Mouse (Mus musculus) adrenal gland, postnatal 14 days (tissue): Measurements from ENCODE around the gene Fam43a. TPM values are rescaled to one million over a fixed set of nuclear protein-coding genes. Genes with fewer than 3 reads are reported as not detected.

Experiments used
- DNase-seq: peaks from one replicate; pipeline ENCODE4 v3.0.0; 2021; ENCODE audit warnings: mixed read lengths
- total RNA-seq: library from RNA; stranded (reverse); gene quantifications from 2 replicates; pipeline ENCODE4 v1.2.3, GENCODE M21; 2021

Gene Fam43a
- total RNA-seq, 1 experiment from 2014 or later, result 33.6 TPM

DNA sequence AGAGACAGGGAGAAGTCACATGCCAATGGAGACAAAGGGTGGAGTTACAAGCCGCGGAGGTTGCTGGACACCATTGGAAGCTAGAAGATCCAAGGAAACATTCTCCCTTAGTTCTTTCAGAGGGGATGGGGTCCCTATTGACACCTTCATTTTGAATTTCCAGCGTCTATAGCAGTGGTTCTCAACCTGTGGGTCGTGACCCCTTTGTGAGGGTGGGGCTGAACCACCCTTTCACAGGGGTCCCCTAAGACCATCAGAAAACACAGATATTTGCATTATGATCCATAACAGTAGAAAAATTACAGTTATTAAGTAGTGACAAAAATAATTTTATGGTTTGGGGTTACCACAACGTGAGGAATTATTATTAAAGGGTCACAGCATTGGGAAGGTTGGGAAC lies 30.0 kb downstream of the Fam43a start:
- no peak for DNase-seq

DNA sequence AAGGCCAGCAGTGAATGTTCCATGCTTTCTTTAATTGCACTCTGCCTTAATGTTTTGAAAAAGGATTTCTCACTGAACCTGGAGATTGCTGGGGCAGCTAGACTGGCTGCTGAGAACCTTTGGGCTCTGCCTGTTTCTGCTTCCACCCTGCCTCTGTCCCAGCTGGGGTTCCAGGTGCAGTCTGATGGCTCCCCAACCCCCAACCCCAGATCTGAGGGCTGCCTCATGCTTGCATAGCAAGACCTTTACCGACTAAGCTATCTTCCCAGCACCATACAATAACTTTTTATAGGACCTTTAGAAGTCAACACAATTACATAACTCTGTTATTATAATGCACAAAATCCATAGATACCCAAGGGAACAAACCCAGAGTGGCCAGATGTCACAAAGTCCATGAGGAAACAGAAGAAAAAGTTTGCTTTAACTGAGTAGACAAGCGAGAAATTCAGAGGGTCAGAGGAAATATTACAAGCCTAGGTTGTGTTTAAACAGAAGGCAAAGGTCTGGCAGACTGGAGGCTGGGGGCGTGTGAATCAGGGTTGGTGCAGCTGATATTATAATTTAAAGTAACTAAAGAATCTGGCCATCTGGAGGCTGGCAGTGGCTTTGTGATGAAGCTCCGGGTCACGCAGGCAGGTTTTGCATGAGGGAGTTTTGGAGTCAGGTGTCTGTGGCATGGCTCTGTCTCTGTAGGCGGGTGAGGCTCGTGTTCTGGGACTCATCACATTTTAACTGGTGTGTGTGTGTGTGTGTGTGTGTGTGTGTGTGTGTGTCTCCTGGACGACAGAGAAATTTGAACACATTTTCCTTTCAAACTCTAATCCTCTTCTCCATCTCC lies 34.6 kb downstream of the Fam43a start:
- no peak for DNase-seq

- DNase-seq, result no peak
Observed at GRCm38 (mm10) chr16:30638586-30638985, 39.1 kb downstream of the Fam43a start.

DNA sequence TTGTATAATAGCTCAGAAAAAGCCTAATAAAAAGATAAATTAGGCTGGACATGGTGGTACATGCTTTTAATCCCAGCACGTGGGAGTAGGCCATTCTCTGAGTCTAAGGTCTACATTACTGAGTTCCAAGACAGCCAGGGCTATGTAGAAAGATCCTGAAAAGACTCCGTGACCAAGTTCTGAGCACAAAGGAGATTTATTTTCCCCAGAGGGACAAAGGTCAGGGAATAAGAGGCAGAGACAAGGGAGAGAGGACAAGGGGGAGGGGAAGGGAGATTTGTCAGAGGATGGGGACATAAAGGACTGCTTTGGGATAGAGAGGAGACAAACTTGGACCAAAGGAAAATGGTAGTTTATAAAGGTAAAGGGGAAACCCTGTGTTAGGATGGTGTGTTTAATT lies 41.1 kb downstream of the Fam43a start:
- no peak for DNase-seq

DNA sequence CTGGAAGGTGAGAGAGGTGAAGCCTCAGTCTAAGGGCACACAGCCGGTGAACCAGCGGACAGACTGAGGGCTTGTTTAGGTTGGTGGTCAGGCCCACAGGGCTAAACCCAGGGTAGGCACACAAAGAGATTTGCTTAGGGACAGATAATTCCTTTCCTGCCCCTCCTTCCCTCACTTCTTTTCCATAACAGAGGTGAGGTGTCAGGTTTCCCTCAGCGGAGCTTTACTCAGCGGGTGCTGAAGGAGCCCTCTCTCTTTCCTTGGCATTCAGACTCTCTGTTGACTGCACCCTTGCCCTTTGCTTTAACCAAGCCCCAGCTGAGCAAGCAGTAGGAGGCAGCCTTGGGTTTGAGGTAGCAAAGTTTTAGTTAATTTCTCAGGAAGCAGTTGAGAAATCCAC lies 41.9 kb downstream of the Fam43a start:
- DNase-seq, result no peak

DNA sequence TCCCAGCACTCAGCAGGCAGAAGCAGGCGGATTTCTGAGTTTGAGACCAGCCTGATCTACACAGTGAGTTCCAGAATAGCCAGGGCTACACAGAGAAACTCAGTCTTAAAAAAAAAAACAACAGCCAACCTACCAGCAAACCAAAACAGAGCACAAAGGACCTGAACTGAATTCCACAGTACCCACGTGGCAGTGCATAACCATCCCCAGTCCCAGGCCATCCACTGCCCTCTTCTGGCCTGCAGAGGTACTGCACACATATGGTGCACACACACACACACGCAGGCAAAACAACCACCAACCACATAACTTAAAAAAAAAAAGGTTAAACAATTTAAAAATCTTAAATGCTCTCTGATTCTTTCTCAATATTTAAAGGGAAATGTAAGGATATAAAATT lies 42.7 kb downstream of the Fam43a start:
- no peak for DNase-seq

- DNase-seq, result no peak
Observed at GRCm38 (mm10) chr16:30644981-30645380, 45.5 kb downstream of the Fam43a start.

DNA sequence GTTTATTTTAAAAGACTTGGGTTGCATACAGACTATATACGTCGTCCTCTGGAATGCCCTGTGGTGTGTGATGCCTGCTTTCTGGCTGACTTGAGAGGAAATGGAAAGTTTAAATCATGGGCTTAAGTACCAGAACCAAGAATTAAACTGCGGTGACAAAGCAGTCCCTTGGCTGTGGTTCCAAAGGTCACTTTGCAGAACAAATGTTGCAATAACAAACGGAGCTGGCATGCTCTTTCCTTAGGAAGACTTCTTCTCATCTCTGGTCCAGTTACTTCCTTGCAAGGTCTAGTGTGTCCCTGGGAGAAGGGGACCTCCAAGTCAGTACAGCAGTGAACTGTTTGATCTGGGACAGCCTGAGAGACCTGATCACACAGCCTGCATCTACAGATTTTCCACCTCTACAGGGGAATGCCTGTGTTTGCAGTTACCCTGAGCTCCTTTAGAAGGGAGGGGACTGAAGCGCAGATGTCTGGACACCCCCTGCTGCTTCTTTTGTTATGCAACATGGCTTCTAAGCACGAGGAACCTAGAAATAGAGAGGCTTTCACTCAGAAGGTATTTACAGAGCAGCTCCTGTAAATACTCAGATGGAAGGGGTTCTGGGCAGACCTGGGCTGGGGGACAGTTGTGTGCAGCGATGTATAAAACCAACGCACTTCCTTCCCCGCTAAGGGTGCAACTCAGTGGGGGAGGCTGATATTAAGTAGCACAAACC lies 46.5 kb downstream of the Fam43a start:
- peak; percentile 35 for DNase-seq

- no peak for DNase-seq
Observed at GRCm38 (mm10) chr16:30646856-30647255, 47.3 kb downstream of the Fam43a start.

DNA sequence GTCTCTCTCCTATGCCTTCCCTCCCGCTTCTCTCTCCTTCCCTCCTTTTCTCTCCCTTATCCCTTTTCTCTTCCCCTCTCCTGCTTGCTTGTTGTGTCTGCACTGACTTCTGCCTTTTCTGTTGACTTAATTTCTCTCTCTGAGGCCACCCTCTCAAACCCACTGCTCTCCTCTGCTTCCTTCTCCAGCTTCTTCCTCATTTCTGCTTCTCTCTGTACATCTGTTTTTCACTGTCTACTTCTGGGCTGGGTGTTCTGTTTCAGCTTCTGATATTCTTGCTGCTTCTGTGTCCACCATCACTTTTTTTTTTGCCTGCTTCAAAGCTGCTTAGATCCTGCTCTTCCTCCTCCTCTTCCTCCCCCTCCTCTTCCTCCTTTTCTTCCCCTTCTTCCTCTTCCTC lies 51.8 kb downstream of the Fam43a start:
- no peak for DNase-seq

Other genes starting within 250 kb of the Fam43a start
- gene Atp13a3, start 193.7 kb upstream of the Fam43a start, total RNA-seq, result 87.9 and 91.7 TPM in 2 replicates
- gene Tmem44, start 48.9 kb upstream of the Fam43a start, total RNA-seq, result 6.0 and 9.1 TPM in 2 replicates
- gene Lsg1, start 12.1 kb upstream of the Fam43a start, total RNA-seq, result 31.0 and 33.2 TPM in 2 replicates